Mouse (Mus musculus): ENCODE results near the gene Rab40c. TPM values are rescaled to one million over a fixed set of nuclear protein-coding genes. Genes with fewer than 3 reads are reported as not detected.

Rab40c gene
- polyA plus RNA-seq, 1 experiment from 2014 or later, result 49.3 TPM

DNA sequence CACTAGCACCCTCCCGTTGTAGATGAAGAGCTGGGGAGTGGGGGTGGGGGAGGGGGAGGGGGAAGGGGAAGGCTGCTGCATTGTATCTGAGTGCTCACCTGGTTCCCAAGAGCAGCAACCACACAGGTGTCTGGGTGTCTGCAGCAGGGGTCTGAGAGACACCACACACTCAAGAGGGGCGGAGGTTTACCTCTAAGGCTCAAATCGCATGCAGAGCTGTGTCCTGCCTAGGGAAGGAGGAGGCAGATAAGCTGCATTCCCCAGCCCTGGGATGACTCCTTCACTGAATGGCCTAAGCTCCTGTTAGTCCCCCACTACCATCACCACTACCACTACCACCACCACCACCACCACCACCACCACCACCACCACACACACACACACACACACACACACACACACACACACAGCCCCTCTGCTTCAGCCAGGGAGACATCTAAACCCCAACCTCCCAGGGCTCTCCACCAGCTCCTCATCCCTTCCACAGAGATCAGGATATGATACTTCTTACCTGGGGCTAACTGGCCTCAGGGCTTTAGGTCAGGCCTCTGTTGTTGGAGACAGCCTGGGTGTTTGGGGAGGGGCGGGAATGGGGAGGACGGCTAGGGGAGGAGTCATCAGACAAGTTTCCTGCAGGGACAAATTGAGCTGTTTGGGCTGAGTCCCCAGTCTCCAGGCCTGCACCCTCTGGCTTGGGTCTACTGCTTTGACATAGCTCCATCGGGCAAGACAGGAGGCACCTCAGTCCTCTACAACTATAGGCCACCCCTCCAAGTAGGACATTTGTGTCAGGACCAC lies 25.0 kb upstream of the Rab40c start, which contains the start of the genes Pigq and Nhlrc4:
TSS of gene Pigq (minus strand) at position 571 of the 798 bp plus-strand sequence.
TSS of gene Nhlrc4 (minus strand) at position 596 of the 798 bp plus-strand sequence.
- Histone ChIP-seq H3K4me2 (replicated peaks) (no peak within 1 kb of the TSS), H3K27me3 (replicated peaks) (0 out of 2 replicates have a peak, but pooled peaks cover under 1% of the 10 kb centered on the region), H3K9me3 (no peaks in the 10 kb centered on the region), H3K9ac (no peak within 1 kb of the TSS), H3K27ac (no peak within 1 kb of the TSS; the same call in 1 of the 2 replicates), H3K4me1 (peaks cover 7% of the 10 kb centered on the region), H3K4me3 (no peak within 1 kb of the TSS), H3K36me3 (no peaks in the 10 kb centered on the region)
- WGBS, result 61% methylated on average over 6 of the region's 6 CpGs
- ATAC-seq (ENCODE audit: low FRiP score, low read depth), result no peak

DNA sequence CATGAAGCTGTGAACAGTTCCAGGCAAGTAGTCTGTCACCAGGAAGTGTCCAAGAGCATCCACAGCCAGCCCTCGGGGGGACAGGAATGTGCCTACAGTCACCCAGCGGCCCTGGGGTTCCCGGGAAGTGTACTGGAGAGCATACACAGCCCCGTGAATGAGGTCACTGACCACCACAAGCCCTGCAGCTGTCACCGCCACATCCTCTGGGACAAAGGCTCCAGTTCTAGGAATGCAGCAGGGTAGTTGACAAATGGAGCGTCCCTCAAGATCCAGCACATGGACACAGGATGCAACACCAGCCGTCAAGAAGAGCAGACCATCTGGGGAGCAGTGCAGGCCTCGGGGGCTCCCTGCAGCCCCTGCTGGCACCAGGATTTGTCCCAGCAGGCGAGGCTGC lies 24.2 kb upstream of the Rab40c start:
- no peak overlapping the region for H3K4me2 ChIP-seq (replicated peaks)

DNA sequence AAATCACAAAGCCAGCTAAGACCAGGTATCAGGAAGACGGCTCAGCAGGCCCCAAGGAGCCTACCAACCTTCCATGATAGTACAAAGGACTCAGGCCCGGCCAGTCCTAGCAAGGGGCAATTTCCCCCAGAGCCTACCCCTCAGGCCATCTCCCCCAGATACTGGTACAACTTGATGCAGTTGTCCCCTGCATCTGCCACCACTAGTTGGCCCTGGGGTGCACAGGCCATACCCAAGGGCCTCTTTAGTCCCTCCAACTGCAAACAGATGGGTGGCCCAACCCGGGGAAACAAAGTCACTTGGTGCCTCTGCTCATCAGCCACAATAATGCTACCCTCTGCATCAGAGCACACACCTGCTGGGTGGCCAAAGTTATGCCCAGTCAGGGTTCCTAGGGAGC lies 23.7 kb upstream of the Rab40c start:
- no peak for ATAC-seq (ENCODE audit: low FRiP score, low read depth)
- H3K4me1 ChIP-seq, result peaks cover 7% of the 10 kb centered on the region
- H3K27ac ChIP-seq, result no peak overlapping the region
- no peaks in the 10 kb centered on the region for H3K9me3 ChIP-seq
- WGBS, result 88% methylated on average over 3 of the region's 3 CpGs
- no peak overlapping the region for H3K4me3 ChIP-seq
- no peak overlapping the region for H3K4me2 ChIP-seq (replicated peaks)
- H3K36me3 ChIP-seq, result no peaks in the 10 kb centered on the region
- H3K27me3 ChIP-seq (replicated peaks), result no peaks in the 10 kb centered on the region
- H3K9ac ChIP-seq, result no peak overlapping the region

More for the DNA sequence above, 24.2 kb upstream of the Rab40c start:
- H3K36me3 ChIP-seq, result no peaks in the 10 kb centered on the region
- no peak overlapping the region; the same call in 1 of the 2 replicates for H3K27ac ChIP-seq
- H3K27me3 ChIP-seq (replicated peaks), result no peaks in the 10 kb centered on the region
- H3K9ac ChIP-seq, result no peak overlapping the region
- H3K4me1 ChIP-seq, result peaks cover 7% of the 10 kb centered on the region
- 82% methylated on average over 9 of the region's 9 CpGs for WGBS
- ATAC-seq (ENCODE audit: low FRiP score, low read depth), result no peak
- H3K9me3 ChIP-seq, result no peaks in the 10 kb centered on the region
- H3K4me3 ChIP-seq, result no peak overlapping the region

DNA sequence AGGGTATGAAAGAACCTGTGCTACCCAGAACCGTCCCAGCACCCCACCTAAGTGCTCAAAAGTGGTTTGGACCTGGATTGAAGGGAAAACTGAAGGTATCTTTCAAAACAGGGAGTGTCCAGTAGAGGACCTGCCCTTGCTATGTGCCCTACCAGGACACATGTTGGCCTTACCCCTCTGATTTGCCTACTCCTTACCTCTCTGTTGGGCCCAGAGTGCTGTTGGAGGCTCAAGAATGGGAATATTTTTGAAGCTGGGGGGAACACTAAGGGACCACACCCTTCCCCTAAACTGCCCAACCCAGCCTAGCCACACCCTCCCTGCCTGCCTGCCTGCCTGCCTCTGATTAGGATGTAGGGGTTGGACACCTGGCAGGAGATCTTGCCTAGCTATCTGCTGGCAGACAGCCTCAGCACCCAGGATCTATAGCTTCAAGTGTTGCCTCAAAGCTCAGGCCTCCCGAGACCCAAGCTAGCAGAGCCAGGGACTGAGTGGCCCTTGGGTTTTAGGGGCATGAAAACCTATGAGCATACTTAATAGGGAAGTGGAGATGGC lies 23.1 kb upstream of the Rab40c start:
- Histone ChIP-seq H3K36me3 (no peaks in the 10 kb centered on the region), H3K9ac (no peak overlapping the region), H3K4me3 (no peak overlapping the region), H3K27me3 (replicated peaks) (no peaks in the 10 kb centered on the region), H3K4me2 (replicated peaks) (no peak overlapping the region), H3K27ac (no peak overlapping the region), H3K9me3 (no peaks in the 10 kb centered on the region), H3K4me1 (peaks cover 7% of the 10 kb centered on the region)
- 88% methylated on average over 2 of the region's 2 CpGs for WGBS
- 0 out of 2 replicates have a peak, but pooled peaks have one; percentile 13 for ATAC-seq (ENCODE audit: low FRiP score, low read depth)

DNA sequence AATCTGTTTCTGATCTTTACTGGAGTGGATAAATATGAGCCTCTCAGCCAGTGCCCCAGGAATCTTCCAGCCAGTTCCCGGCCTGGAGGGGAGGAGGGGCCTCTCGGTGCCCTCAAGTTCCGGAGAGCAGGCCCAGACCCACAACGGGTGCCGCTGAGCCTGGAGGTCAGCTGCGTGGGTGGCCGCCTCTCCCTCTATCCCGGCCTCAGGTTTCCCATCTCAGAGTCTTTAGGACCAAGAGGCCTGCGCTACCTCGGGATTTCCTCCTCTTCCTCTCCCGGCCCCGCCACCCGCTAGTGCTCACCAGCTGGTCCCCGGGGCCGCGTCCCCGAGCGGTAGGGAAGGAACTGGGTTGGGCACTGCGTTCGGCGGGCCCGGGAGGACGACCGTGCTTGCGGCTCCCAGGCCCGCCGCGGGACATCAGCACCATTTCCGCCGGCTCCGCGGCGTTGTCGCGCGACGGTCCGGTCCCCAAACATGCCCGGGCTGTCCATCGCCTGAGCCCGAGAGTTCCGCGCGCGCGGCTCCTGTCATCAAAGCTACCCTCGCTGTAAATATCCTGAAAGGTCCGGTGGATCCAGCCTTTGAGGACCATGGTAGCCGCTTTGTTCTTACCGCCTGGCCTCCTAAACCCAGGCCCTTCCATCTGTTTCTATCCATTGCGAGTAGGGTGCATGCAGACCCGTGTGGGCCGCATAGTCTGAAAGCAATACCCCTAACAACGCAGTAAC lies 22.1 kb upstream of the Rab40c start:
- WGBS, result 4% methylated on average over 54 of the region's 54 CpGs

DNA sequence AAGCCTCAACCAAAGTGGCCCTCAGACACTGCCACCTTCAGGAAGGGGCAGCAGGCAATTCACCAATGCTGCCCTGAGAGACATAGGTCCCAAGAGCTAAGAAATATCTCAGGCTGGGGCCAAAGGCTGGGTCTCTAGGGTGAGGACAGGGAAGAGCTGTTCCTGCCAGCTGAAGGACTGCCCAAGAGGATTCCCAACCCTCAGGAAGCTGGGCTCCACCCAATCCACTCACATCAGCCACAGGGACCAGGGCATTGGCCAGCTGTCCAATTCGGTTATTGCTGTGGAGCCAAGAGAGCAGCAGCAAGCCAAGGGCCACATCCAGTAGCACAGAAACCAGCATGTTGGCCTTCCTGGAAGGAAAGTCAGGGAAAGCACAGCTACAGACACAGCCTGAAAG lies 15.0 kb upstream of the Rab40c start:
- ATAC-seq (ENCODE audit: low FRiP score, low read depth), result no peak
- no peak overlapping the region for H3K9ac ChIP-seq
- no peak overlapping the region for H3K27ac ChIP-seq
- no peak overlapping the region for H3K4me3 ChIP-seq
- 94% methylated on average over 1 of the region's 1 CpGs for WGBS
- H3K27me3 ChIP-seq (replicated peaks), result no peaks in the 10 kb centered on the region
- H3K9me3 ChIP-seq, result no peaks in the 10 kb centered on the region
- peaks cover 70% of the 10 kb centered on the region for H3K36me3 ChIP-seq
- no peaks in the 10 kb centered on the region for H3K4me1 ChIP-seq
- H3K4me2 ChIP-seq (replicated peaks), result no peak overlapping the region

More for the DNA sequence above, 22.1 kb upstream of the Rab40c start:
- no peaks in the 10 kb centered on the region for H3K27me3 ChIP-seq (replicated peaks)
- peak overlapping the region; percentile 77 for H3K4me2 ChIP-seq (replicated peaks)
- peak overlapping the region; percentile 93 for H3K9ac ChIP-seq
- ATAC-seq (ENCODE audit: low FRiP score, low read depth), result peak; percentile 56; the same call in 1 of the 2 replicates
- no peaks in the 10 kb centered on the region for H3K9me3 ChIP-seq
- peak overlapping the region; percentile 73 for H3K4me3 ChIP-seq
- peaks cover 9% of the 10 kb centered on the region for H3K36me3 ChIP-seq
- H3K27ac ChIP-seq, result peak overlapping the region; percentile 65; the same call in 1 of the 2 replicates
- peaks cover 7% of the 10 kb centered on the region for H3K4me1 ChIP-seq

DNA sequence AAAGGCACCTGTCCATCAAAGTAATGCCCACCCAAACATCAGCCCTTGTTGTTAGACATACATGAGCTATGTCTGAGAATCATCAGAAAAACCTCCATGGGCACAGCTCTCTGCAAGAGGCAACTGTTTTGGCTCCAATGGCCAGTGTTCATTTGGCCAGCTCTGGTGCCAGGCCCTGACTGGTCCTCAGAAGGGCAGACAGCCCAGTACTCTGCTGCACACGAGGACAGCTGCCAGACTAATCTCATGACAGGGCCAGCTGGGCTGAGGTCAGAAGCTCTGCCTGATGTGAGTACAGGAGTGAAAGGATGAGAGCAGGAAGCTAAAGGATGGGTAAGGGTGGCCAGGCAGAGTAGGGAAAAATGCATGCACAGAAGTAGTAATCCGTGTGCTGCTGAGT lies 5.8 kb upstream of the Rab40c start:
- no peak overlapping the region for H3K4me3 ChIP-seq
- peaks cover 35% of the 10 kb centered on the region for H3K36me3 ChIP-seq
- ATAC-seq (ENCODE audit: low FRiP score, low read depth), result no peak
- H3K27me3 ChIP-seq (replicated peaks), result no peaks in the 10 kb centered on the region
- 79% methylated on average over 2 of the region's 2 CpGs for WGBS
- no peaks in the 10 kb centered on the region for H3K9me3 ChIP-seq
- H3K9ac ChIP-seq, result no peak overlapping the region
- H3K4me1 ChIP-seq, result peaks cover 4% of the 10 kb centered on the region; the same call in 1 of the 2 replicates
- no peak overlapping the region for H3K27ac ChIP-seq
- no peak overlapping the region for H3K4me2 ChIP-seq (replicated peaks)

DNA sequence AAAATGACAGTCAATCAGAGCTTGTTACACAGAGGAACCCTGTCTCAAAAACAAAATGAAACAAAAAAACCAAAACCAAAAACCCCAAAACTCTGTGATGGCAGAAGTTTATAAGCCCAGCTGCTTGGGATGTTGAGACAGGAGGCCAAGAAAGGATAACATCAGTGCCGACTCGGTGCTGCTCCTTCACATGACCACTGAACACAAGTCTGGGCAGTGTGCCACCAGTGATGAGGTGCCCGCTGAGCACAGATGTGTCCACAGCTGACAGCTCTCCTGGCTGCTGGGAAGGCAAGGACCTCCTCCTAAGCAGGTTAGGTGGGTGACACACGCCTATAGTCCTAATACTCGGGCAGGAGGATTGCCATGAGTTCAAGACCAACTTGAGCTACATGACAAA lies 2.6 kb upstream of the Rab40c start:
- no peak overlapping the region for H3K4me3 ChIP-seq
- no peak overlapping the region for H3K9ac ChIP-seq
- no peak overlapping the region for H3K27ac ChIP-seq
- ATAC-seq (ENCODE audit: low FRiP score, low read depth), result no peak
- 81% methylated on average over 5 of the region's 5 CpGs for WGBS
- peaks cover 24% of the 10 kb centered on the region for H3K4me1 ChIP-seq
- H3K36me3 ChIP-seq, result peaks cover 11% of the 10 kb centered on the region; the same call in 1 of the 2 replicates
- no peaks in the 10 kb centered on the region for H3K27me3 ChIP-seq (replicated peaks)
- H3K4me2 ChIP-seq (replicated peaks), result no peak overlapping the region
- no peaks in the 10 kb centered on the region for H3K9me3 ChIP-seq

DNA sequence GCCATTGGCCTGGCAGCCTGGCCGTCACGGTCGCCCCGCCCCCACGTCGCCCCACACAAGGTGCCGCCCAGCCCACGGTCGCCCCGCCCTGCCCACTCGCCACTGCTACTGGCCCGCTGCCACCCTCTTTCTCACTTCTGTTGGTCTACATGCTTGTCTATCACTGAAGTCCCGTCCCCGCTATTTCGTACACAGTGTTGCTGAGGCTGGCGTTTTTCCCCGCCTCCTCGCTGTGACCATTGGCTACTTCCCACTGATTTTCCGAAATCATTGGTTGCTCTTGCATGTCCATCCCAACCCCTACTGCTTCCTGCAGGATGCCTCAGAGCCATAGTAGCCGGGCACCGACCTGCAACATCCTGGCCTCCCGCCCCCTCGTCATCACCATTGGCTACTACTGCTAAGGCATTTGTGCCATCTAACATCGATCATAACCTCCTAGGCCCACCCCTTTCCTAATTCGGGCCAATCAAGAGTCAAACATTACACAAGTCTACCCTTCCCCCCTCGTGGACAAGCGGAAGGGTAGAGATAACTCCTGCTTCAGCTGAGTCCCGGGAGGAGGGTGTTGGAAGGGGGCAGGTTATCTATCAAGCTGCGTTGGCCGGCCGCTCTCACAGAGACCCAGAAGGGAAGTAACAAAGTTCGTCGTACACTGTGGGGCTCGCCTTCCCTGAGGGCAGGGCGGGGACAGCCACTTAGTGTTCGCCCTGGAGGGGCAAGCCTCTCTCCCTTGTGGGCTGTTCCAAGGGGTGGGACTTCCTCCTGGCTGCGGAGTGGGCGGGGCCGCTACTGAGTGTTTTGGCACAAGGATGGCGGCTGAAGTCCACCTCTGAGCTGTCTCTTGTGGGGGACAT lies 487 bp upstream of the Rab40c start:
- Histone ChIP-seq H3K4me3 (peak overlapping the region; percentile 96), H3K27ac (peak overlapping the region; percentile 86), H3K4me1 (peaks cover 27% of the 10 kb centered on the region), H3K9ac (peak overlapping the region; percentile 64), H3K9me3 (no peaks in the 10 kb centered on the region), H3K4me2 (replicated peaks) (peak overlapping the region; percentile 92), H3K27me3 (replicated peaks) (no peaks in the 10 kb centered on the region), H3K36me3 (peaks cover 3% of the 10 kb centered on the region; the same call in 1 of the 2 replicates)
- WGBS, result 0% methylated on average over 40 of the region's 40 CpGs
- ATAC-seq (ENCODE audit: low FRiP score, low read depth), result peak; percentile 99

DNA sequence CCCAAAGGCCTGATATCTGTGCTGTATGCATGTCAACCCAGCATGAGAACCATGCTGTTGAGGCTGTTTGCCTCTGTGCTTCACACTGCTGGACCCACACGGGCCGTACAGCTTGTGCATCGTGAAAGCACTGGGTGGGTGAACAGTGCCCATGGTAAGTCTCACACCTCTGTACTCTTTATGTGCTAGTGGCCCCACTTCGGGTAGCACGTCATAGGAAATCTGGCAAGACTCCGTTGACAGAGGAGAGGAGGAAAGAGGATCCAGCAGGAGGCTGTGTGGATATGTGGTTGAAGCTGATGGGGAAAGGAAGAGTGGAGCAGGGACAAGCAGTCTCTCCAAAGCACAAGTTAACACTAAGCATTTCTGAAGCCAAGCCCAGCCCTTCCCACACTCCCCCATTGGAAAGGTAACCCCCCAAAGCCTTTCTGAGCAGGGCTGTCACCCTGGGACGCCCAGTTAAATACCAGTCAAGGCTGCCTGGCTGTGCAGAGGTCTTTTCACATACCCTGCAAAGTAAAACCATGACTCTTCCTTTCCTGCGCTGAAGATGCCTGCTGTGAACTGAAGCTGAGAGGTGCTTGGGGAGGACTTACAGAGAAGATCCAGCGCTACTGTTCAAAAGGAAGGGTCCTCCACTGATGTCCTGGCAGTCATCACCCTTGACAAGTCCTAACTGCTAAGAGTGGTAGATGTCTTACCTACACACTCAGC lies 1.3 kb downstream of the Rab40c start:
- Histone ChIP-seq H3K27me3 (replicated peaks) (no peaks in the 10 kb centered on the region), H3K27ac (no peak overlapping the region), H3K36me3 (peaks cover 3% of the 10 kb centered on the region; the same call in 1 of the 2 replicates), H3K4me1 (peaks cover 27% of the 10 kb centered on the region), H3K4me2 (replicated peaks) (peak overlapping the region; percentile 92), H3K4me3 (peak overlapping the region; percentile 96), H3K9ac (peak overlapping the region; percentile 89), H3K9me3 (no peaks in the 10 kb centered on the region)
- ATAC-seq (ENCODE audit: low FRiP score, low read depth), result no peak
- WGBS, result 86% methylated on average over 9 of the region's 9 CpGs

All from neural tube, embryonic 12.5 days (tissue).